Mouse (Mus musculus): Measurements from ENCODE around the gene Gm13289. TPM values are rescaled to one million over a fixed set of nuclear protein-coding genes. Genes with fewer than 3 reads are reported as not detected.
"Not testable (repeated sequence)": the region's sequence is repeated elsewhere in the genome, so short reads cannot be mapped to it uniquely, and the experiment has no call there.

The Gm13289 gene
- polyA plus RNA-seq, 1 experiment from 2014 or later = not detected

DNA sequence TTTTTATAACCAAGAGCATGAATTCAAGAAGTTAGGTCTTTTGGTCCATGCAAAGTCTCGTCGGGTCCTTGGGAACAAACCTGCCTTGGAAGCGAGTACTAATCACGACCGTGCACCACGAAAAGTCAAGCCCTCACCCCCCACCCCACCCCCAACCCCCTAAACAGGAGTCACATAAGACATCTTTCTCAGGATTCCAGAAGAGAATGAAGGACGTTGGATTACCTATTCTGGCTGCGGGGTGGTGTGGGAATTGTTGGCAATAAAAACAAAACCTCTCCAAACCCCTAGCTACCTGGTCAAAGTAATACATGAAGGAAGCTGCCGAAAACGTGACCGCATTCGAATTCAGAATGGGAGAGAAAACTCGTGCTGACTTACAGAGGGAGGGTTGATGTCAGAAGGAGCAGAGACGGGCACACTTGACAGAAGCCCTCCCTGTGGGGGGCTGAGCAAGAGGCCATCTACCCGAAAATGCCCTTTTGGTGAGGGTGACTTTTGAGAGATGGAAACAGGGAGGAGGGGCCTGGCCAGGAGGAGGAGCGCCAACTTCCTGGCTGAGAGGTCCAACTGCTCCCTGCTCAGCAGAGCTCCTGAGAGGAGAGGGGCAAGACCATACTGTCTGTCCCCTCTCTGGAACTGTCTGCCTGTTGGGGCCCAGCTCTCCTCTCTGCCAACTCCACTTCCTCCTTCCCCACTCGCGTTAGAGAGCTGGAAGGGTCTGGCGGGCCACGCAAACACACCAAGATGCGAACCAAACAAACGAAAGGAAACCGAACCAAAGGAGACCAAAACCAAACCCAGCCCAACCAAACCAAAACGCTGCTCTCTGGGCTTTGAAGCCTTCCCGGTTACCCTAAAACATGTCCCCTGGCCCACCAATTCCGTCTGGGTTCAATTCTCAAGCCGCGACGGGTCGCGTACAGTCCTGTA, 19.9 kb upstream of the Gm13289 start:
- Histone ChIP-seq H3K27ac (ENCODE audit: low read length) (peak overlapping the region; percentile 97), H3K9ac (ENCODE audit: low read length) (peak overlapping the region; percentile 78), H3K4me2 (ENCODE audit: low read depth, low read length) (peak overlapping the region; percentile 64), H3K4me3 (replicated peaks; ENCODE audit: low read length) (peak overlapping the region; percentile 59)
- not testable (repeated sequence) for ATAC-seq (ENCODE audit: insufficient read depth, low FRiP score); H3K4me1 ChIP-seq (ENCODE audit: control insufficient read depth, insufficient read depth, low read length); H3K27me3 ChIP-seq (ENCODE audit: control insufficient read depth, insufficient read depth, low read length); H3K9me3 ChIP-seq (replicated peaks; ENCODE audit: control insufficient read depth, low read length); H3K36me3 ChIP-seq (ENCODE audit: control insufficient read depth, insufficient read depth, low read length)
- WGBS = 11% methylated on average over 28 of the region's 31 CpGs

DNA sequence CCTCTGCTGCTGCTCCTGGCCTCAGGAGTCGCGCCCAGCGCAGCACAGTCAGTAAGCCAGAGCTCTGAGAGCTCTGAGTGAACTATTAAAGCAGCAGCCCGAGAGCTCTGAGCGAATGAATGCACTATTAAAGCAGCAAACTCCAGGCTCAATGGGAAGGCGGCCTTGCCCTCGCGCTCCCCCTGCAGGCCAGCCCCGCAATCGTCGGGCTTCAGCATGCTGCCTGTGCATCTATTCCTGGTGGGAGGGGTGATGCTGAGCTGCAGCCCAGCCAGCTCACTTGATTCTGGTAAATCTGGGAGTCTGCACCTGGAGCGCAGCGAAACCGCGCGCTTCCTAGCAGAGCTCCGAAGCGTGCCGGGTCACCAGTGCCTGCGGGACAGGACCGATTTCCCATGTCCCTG, 19.1 kb upstream of the Gm13289 start:
- H3K36me3 ChIP-seq (ENCODE audit: control insufficient read depth, insufficient read depth, low read length); H3K27me3 ChIP-seq (ENCODE audit: control insufficient read depth, insufficient read depth, low read length); H3K4me1 ChIP-seq (ENCODE audit: control insufficient read depth, insufficient read depth, low read length); H3K9me3 ChIP-seq (replicated peaks; ENCODE audit: control insufficient read depth, low read length): not testable (repeated sequence)
- peak; percentile 100 for ATAC-seq (ENCODE audit: insufficient read depth, low FRiP score)
- Histone ChIP-seq H3K9ac (ENCODE audit: low read length) (peak overlapping the region; percentile 78), H3K4me2 (ENCODE audit: low read depth, low read length) (peak overlapping the region; percentile 64), H3K4me3 (replicated peaks; ENCODE audit: low read length) (peak overlapping the region; percentile 59), H3K27ac (ENCODE audit: low read length) (peak overlapping the region; percentile 97)
- under 1% methylated on average over 16 of the region's 21 CpGs for WGBS

DNA sequence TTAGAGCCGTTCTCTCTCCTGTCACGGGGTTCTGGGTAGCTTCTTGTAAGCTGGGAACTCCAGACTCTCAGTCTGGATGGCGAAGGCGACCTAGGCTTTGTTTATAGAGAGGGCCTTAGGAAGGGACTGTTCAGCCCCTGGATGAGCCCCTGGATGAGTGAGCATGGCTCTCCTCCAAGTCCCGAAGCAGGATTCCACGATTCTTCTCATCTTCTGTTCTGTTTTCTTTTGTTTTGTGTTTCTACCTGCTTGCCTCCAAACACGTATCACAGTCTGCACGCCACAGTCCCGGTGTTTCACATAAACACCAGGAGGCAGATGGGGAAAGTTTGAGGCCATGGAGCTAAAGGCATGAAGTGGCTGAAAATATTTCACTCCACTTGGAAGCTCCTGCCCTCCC, 18.0 kb upstream of the Gm13289 start:
- WGBS = 75% methylated on average over 8 of the region's 9 CpGs
- H3K4me1 ChIP-seq (ENCODE audit: control insufficient read depth, insufficient read depth, low read length); H3K9ac ChIP-seq (ENCODE audit: low read length); H3K27me3 ChIP-seq (ENCODE audit: control insufficient read depth, insufficient read depth, low read length); ATAC-seq (ENCODE audit: insufficient read depth, low FRiP score); H3K9me3 ChIP-seq (replicated peaks; ENCODE audit: control insufficient read depth, low read length); H3K4me2 ChIP-seq (ENCODE audit: low read depth, low read length); H3K36me3 ChIP-seq (ENCODE audit: control insufficient read depth, insufficient read depth, low read length); H3K4me3 ChIP-seq (replicated peaks; ENCODE audit: low read length); H3K27ac ChIP-seq (ENCODE audit: low read length): not testable (repeated sequence)

DNA sequence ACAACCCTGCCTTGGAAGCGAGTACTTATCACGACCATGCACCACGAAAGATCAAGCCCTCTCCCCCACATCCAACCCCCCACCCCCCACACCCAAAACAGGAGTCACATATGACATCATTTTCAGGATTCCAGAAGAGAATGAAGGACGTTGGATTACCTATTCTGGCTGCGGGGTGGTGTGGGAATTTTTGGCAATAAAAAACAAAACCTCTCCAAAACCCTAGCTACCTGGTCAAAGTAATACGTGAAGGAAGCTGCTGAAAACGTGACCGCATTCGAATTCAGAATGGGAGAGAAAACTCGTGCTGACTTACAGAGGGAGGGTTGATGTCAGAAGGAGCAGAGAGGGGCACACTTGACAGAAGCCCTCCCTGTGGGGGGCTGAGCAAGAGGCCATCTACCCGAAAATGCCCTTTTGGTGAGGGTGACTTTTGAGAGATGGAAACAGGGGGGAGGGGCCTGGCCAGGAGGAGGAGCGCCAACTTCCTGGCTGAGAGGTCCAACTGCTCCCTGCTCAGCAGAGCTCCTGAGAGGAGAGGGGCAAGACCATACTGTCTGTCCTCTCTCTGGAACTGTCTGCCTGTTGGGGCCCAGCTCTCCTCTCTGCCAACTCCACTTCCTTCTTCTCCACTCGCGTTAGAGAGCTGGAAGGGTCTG, 17.0 kb upstream of the Gm13289 start, which contains the start of gene Gm13283:
Gene Gm13283, plus strand, starts transcription at position 510 of the 659 bp plus-strand sequence.
- not testable (repeated sequence) for H3K4me1 ChIP-seq (ENCODE audit: control insufficient read depth, insufficient read depth, low read length); H3K36me3 ChIP-seq (ENCODE audit: control insufficient read depth, insufficient read depth, low read length); H3K9ac ChIP-seq (ENCODE audit: low read length); ATAC-seq (ENCODE audit: insufficient read depth, low FRiP score); H3K27ac ChIP-seq (ENCODE audit: low read length); H3K27me3 ChIP-seq (ENCODE audit: control insufficient read depth, insufficient read depth, low read length); H3K9me3 ChIP-seq (replicated peaks; ENCODE audit: control insufficient read depth, low read length)
- Histone ChIP-seq H3K4me3 (replicated peaks; ENCODE audit: low read length) (peak within 1 kb of the TSS; percentile 35), H3K4me2 (ENCODE audit: low read depth, low read length) (peak within 1 kb of the TSS; percentile 38)
- WGBS = 17% methylated on average over 7 of the region's 14 CpGs

DNA sequence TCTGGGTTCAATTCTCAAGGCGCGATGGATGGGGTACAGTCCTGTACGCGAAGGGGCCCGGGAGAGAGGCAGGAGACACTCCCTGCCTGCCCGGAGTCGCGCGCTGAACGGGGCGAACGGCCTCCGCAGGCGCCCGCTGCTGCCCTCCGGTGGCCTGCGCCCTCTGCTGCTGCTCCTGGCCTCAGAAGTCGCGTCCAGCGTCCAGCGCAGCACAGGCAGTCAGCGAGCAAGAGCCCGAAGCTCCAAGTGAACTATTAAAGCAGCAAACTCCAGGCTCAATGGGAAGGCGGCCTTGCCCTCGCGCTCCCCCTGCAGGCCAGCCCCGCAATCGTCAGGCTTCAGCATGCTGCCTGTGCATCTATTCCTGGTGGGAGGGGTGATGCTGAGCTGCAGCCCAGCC, 16.3 kb upstream of the Gm13289 start:
- H3K27ac ChIP-seq (ENCODE audit: low read length); H3K27me3 ChIP-seq (ENCODE audit: control insufficient read depth, insufficient read depth, low read length); H3K9ac ChIP-seq (ENCODE audit: low read length); H3K4me1 ChIP-seq (ENCODE audit: control insufficient read depth, insufficient read depth, low read length); H3K9me3 ChIP-seq (replicated peaks; ENCODE audit: control insufficient read depth, low read length); H3K36me3 ChIP-seq (ENCODE audit: control insufficient read depth, insufficient read depth, low read length); ATAC-seq (ENCODE audit: insufficient read depth, low FRiP score): not testable (repeated sequence)
- Histone ChIP-seq H3K4me3 (replicated peaks; ENCODE audit: low read length) (peak overlapping the region; percentile 35), H3K4me2 (ENCODE audit: low read depth, low read length) (peak overlapping the region; percentile 38)
- WGBS = under 1% methylated on average over 27 of the region's 28 CpGs

DNA sequence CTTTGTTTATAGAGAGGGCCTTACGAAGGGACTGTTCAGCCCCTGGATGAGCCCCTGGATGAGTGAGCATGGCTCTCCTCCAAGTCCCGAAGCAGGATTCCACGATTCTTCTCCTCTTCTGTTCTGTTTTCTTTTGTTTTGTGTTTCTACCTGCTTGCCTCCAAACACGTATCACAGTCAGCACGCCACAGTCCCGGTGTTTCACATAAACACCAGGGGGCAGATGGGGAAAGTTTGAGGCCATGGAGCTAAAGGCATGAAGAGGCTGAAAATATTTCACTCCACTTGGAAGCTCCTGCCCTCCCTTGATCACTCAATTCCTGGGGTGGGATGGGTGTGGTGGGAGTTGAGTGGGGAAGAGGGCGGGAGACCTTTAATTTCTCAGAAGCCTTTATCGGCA, 14.9 kb upstream of the Gm13289 start:
- H3K9ac ChIP-seq (ENCODE audit: low read length); H3K36me3 ChIP-seq (ENCODE audit: control insufficient read depth, insufficient read depth, low read length); H3K27ac ChIP-seq (ENCODE audit: low read length); H3K4me1 ChIP-seq (ENCODE audit: control insufficient read depth, insufficient read depth, low read length); ATAC-seq (ENCODE audit: insufficient read depth, low FRiP score); H3K9me3 ChIP-seq (replicated peaks; ENCODE audit: control insufficient read depth, low read length); H3K4me3 ChIP-seq (replicated peaks; ENCODE audit: low read length); H3K4me2 ChIP-seq (ENCODE audit: low read depth, low read length); H3K27me3 ChIP-seq (ENCODE audit: control insufficient read depth, insufficient read depth, low read length): not testable (repeated sequence)
- 57% methylated on average over 6 of the region's 8 CpGs for WGBS

DNA sequence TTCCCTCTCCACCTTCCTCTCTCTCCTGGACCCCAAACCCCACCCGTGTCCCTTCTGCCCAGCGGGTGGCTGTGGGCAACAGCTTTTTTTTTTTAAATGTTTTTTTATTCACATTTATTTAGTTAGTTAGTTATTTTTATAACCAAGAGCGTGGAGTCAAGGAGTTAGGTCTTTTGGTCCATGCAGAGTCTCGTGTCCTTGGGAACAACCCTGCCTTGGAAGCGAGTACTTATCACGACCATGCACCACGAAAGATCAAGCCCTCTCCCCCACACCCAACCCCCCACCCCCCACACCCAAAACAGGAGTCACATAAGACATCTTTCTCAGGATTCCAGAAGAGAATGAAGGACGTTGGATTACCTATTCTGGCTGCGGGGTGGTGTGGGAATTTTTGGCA, 14.4 kb upstream of the Gm13289 start:
- H3K4me3 ChIP-seq (replicated peaks; ENCODE audit: low read length); ATAC-seq (ENCODE audit: insufficient read depth, low FRiP score); H3K36me3 ChIP-seq (ENCODE audit: control insufficient read depth, insufficient read depth, low read length); H3K9me3 ChIP-seq (replicated peaks; ENCODE audit: control insufficient read depth, low read length); H3K27me3 ChIP-seq (ENCODE audit: control insufficient read depth, insufficient read depth, low read length); H3K9ac ChIP-seq (ENCODE audit: low read length); H3K4me1 ChIP-seq (ENCODE audit: control insufficient read depth, insufficient read depth, low read length); H3K27ac ChIP-seq (ENCODE audit: low read length); H3K4me2 ChIP-seq (ENCODE audit: low read depth, low read length): not testable (repeated sequence)
- WGBS = 52% methylated on average over 7 of the region's 9 CpGs

DNA sequence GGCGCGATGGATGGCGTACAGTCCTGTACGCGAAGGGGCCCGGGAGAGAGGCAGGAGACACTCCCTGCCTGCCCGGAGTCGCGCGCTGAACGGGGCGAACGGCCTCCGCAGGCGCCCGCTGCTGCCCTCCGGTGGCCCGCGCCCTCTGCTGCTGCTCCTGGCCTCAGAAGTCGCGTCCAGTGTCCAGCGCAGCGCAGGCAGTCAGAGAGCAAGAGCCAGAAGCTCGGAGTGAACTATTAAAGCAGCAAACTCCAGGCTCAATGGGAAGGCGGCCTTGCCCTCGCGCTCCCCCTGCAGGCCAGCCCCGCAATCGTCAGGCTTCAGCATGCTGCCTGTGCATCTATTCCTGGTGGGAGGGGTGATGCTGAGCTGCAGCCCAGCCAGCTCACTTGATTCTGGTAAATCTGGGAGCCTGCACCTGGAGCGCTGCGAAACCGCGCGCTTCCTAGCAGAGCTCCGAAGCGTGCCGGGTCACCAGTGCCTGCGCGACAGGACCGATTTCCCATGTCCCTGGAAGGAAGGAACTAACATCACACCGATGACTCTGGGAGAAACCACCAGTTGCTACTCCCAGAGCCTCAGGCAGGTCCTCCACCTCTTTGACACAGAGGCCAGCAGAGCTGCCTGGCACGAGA, 13.2 kb upstream of the Gm13289 start:
- H3K4me1 ChIP-seq (ENCODE audit: control insufficient read depth, insufficient read depth, low read length); H3K27ac ChIP-seq (ENCODE audit: low read length): not testable (repeated sequence)
- peak overlapping the region; percentile 64 for H3K9ac ChIP-seq (ENCODE audit: low read length)

DNA sequence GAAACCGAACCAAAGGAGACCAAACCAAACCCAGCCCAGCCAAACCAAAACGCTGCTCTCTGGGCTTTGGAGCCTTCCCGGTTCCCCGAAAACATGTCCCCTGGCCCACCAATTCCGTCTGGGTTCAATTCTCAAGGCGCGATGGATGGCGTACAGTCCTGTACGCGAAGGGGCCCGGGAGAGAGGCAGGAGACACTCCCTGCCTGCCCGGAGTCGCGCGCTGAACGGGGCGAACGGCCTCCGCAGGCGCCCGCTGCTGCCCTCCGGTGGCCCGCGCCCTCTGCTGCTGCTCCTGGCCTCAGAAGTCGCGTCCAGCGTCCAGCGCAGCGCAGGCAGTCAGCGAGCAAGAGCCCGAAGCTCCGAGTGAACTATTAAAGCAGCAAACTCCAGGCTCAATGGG, 3.2 kb upstream of the Gm13289 start, which contains the start of gene Gm13290:
Gene Gm13290, plus strand, starts transcription at position 301 of the 400 bp plus-strand sequence.
- H3K4me3 ChIP-seq (replicated peaks; ENCODE audit: low read length); H3K27ac ChIP-seq (ENCODE audit: low read length); H3K4me1 ChIP-seq (ENCODE audit: control insufficient read depth, insufficient read depth, low read length); H3K27me3 ChIP-seq (ENCODE audit: control insufficient read depth, insufficient read depth, low read length); H3K4me2 ChIP-seq (ENCODE audit: low read depth, low read length); H3K9me3 ChIP-seq (replicated peaks; ENCODE audit: control insufficient read depth, low read length); H3K9ac ChIP-seq (ENCODE audit: low read length); ATAC-seq (ENCODE audit: insufficient read depth, low FRiP score); H3K36me3 ChIP-seq (ENCODE audit: control insufficient read depth, insufficient read depth, low read length): not testable (repeated sequence)
- no CpG with 5 or more reads among the region's 32 CpGs for WGBS

More for the DNA sequence above, 13.2 kb upstream of the Gm13289 start:
- Histone ChIP-seq H3K4me3 (replicated peaks; ENCODE audit: low read length) (peak overlapping the region; percentile 40), H3K4me2 (ENCODE audit: low read depth, low read length) (peak overlapping the region; percentile 43; the same call in 1 of the 2 replicates)
- H3K9me3 ChIP-seq (replicated peaks; ENCODE audit: control insufficient read depth, low read length); H3K36me3 ChIP-seq (ENCODE audit: control insufficient read depth, insufficient read depth, low read length); ATAC-seq (ENCODE audit: insufficient read depth, low FRiP score); H3K27me3 ChIP-seq (ENCODE audit: control insufficient read depth, insufficient read depth, low read length): not testable (repeated sequence)
- WGBS = 2% methylated on average over 30 of the region's 42 CpGs
